Mouse (Mus musculus) hindbrain, embryonic 14.5 days (tissue): Measurements from ENCODE around the gene Pcgf5. TPM values are rescaled to one million over a fixed set of nuclear protein-coding genes. Genes with fewer than 3 reads are reported as not detected.

Experiments used
- ATAC-seq: fragments of 200-750 bp; cut with Nextera tagmentation; 2 replicates; pipeline ENCODE4 v1.8.0; 2017; ENCODE audit warnings: moderate number of reproducible peaks, mild to moderate bottlenecking, moderate TSS enrichment, moderate library complexity; ENCODE audit not compliant: low FRiP score
- DNase-seq: peaks from one replicate; pipeline ENCODE4 v3.0.0-alpha.2; 2015; ENCODE audit warnings: low spot score
- H3K27ac ChIP-seq: fragments of 300-500 bp; sonication (generic); 2 replicates; pipeline ENCODE4 v1.5.1; 2014; ENCODE audit warnings: mild to moderate bottlenecking, moderate library complexity
- H3K27me3 ChIP-seq: fragments of 300-500 bp; sonication (generic); 2 replicates; pipeline ENCODE4 v1.6.1; 2014; ENCODE audit warnings: mild to moderate bottlenecking, low read length, mixed read lengths; ENCODE audit not compliant: control insufficient read depth, insufficient read depth
- H3K36me3 ChIP-seq: fragments of 300-500 bp; sonication (generic); replicated peaks from 2 replicates; pipeline ENCODE4 v1.6.1; 2014; ENCODE audit not compliant: control insufficient read depth, insufficient read depth
- H3K4me1 ChIP-seq: fragments of 300-500 bp; sonication (generic); replicated peaks from 2 replicates; pipeline ENCODE4 v1.6.1; 2014; ENCODE audit warnings: antibody characterized with exemption, low read length, mixed read lengths; ENCODE audit not compliant: control insufficient read depth, insufficient read depth
- H3K4me2 ChIP-seq: fragments of 300-500 bp; sonication (generic); replicated peaks from 2 replicates; pipeline ENCODE4 v1.6.1; 2014; ENCODE audit warnings: mild to moderate bottlenecking, moderate library complexity
- H3K4me3 ChIP-seq: fragments of 300-500 bp; sonication (generic); replicated peaks from 2 replicates; pipeline ENCODE4 v1.5.1; 2014; ENCODE audit warnings: mild to moderate bottlenecking, low read length
- H3K9ac ChIP-seq: fragments of 300-500 bp; sonication (generic); 2 replicates; pipeline ENCODE4 v1.6.1; 2014
- H3K9me3 ChIP-seq: fragments of 300-500 bp; sonication (generic); 2 replicates; pipeline ENCODE4 v1.6.1; 2016; ENCODE audit warnings: low read length; ENCODE audit not compliant: control insufficient read depth
- WGBS: fragments of 180-500 bp; shearing (Covaris S2); extraction: QIAGEN DNeasy Blood & Tissue Kit; methylation state at CpG from one replicate; pipeline ENCODE4 v1.1.7; 2014; 5-methylcytosine and 5-hydroxymethylcytosine counted together
- polyA plus RNA-seq: library from polyadenylated mRNA; unstranded; fragments of >200 nt; fragmentation: Nextera tagmentation; extraction: Ambion mirVana; gene quantifications from 2 replicates; pipeline ENCODE4 v1.2.1, GENCODE M21; 2014

Pcgf5 gene
- polyA plus RNA-seq, 1 experiment from 2014 or later = 7.6 TPM

GRCm38 (mm10) chr19:36377729-36378128, 29.6 kb downstream of the Pcgf5 start:
- ATAC-seq (peak; percentile 74), DNase-seq (no peak)
- H3K4me2 ChIP-seq = no peak overlapping the region

GRCm38 (mm10) chr19:36378511-36379232, 30.6 kb downstream of the Pcgf5 start:
- ATAC-seq = no peak
- no peak overlapping the region for H3K4me2 ChIP-seq
- no peaks in the 10 kb centered on the region for H3K9me3 ChIP-seq
- no peak overlapping the region for H3K9ac ChIP-seq
- H3K27me3 ChIP-seq = no peaks in the 10 kb centered on the region
- no peaks in the 10 kb centered on the region for H3K4me1 ChIP-seq
- H3K4me3 ChIP-seq = no peak overlapping the region
- DNase-seq = no peak
- WGBS = 67% methylated on average over 15 of the region's 15 CpGs
- H3K27ac ChIP-seq = no peak overlapping the region
- no peaks in the 10 kb centered on the region for H3K36me3 ChIP-seq

More at GRCm38 (mm10) chr19:36377729-36378128, 29.6 kb downstream of the Pcgf5 start:
- Histone ChIP-seq H3K27ac (no peak overlapping the region), H3K9ac (no peak overlapping the region), H3K36me3 (no peaks in the 10 kb centered on the region), H3K9me3 (no peaks in the 10 kb centered on the region), H3K4me3 (no peak overlapping the region), H3K27me3 (no peaks in the 10 kb centered on the region), H3K4me1 (no peaks in the 10 kb centered on the region)
- 59% methylated on average over 7 of the region's 7 CpGs for WGBS

GRCm38 (mm10) chr19:36382901-36383300, 34.8 kb downstream of the Pcgf5 start:
- Histone ChIP-seq H3K9ac (no peak overlapping the region), H3K27me3 (no peaks in the 10 kb centered on the region), H3K4me3 (no peak overlapping the region), H3K9me3 (no peaks in the 10 kb centered on the region), H3K4me2 (no peak overlapping the region), H3K36me3 (no peaks in the 10 kb centered on the region), H3K27ac (no peak overlapping the region), H3K4me1 (no peaks in the 10 kb centered on the region)
- WGBS = 97% methylated on average over 3 of the region's 3 CpGs
- no peak for ATAC-seq
- DNase-seq = no peak

GRCm38 (mm10) chr19:36383977-36384376, 35.9 kb downstream of the Pcgf5 start:
- H3K4me1 ChIP-seq = no peaks in the 10 kb centered on the region

GRCm38 (mm10) chr19:36384426-36384825, 36.3 kb downstream of the Pcgf5 start:
- no peaks in the 10 kb centered on the region for H3K36me3 ChIP-seq
- H3K9ac ChIP-seq = no peak overlapping the region
- no peaks in the 10 kb centered on the region for H3K4me1 ChIP-seq
- DNase-seq (no peak), ATAC-seq (no peak)
- no peak overlapping the region for H3K4me3 ChIP-seq
- H3K27ac ChIP-seq = no peak overlapping the region
- H3K4me2 ChIP-seq = no peak overlapping the region
- WGBS = 9% methylated on average over 2 of the region's 2 CpGs
- no peaks in the 10 kb centered on the region for H3K27me3 ChIP-seq
- H3K9me3 ChIP-seq = no peaks in the 10 kb centered on the region

More at GRCm38 (mm10) chr19:36383977-36384376, 35.9 kb downstream of the Pcgf5 start:
- Histone ChIP-seq H3K27ac (no peak overlapping the region), H3K36me3 (no peaks in the 10 kb centered on the region), H3K9ac (no peak overlapping the region), H3K27me3 (no peaks in the 10 kb centered on the region), H3K9me3 (no peaks in the 10 kb centered on the region), H3K4me3 (no peak overlapping the region), H3K4me2 (no peak overlapping the region)
- WGBS = 79% methylated on average over 5 of the region's 5 CpGs
- DNase-seq (no peak), ATAC-seq (no peak)

GRCm38 (mm10) chr19:36388502-36388901, 40.4 kb downstream of the Pcgf5 start:
- 84% methylated on average over 5 of the region's 5 CpGs for WGBS
- H3K27me3 ChIP-seq = no peaks in the 10 kb centered on the region
- no peak for ATAC-seq

GRCm38 (mm10) chr19:36390714-36391113, 42.6 kb downstream of the Pcgf5 start:
- ATAC-seq = no peak
- Histone ChIP-seq H3K4me2 (no peak overlapping the region), H3K9me3 (no peaks in the 10 kb centered on the region), H3K4me1 (no peaks in the 10 kb centered on the region), H3K9ac (no peak overlapping the region), H3K27ac (no peak overlapping the region), H3K27me3 (no peaks in the 10 kb centered on the region), H3K4me3 (no peak overlapping the region), H3K36me3 (no peaks in the 10 kb centered on the region)
- DNase-seq = no peak
- WGBS = 58% methylated on average over 1 of the region's 1 CpGs

More at GRCm38 (mm10) chr19:36388502-36388901, 40.4 kb downstream of the Pcgf5 start:
- Histone ChIP-seq H3K27ac (no peak overlapping the region), H3K36me3 (no peaks in the 10 kb centered on the region), H3K4me2 (no peak overlapping the region), H3K4me3 (no peak overlapping the region), H3K9ac (no peak overlapping the region), H3K4me1 (no peaks in the 10 kb centered on the region), H3K9me3 (no peaks in the 10 kb centered on the region)
- no peak for DNase-seq

GRCm38 (mm10) chr19:36398500-36398899, 50.4 kb downstream of the Pcgf5 start:
- no peaks in the 10 kb centered on the region for H3K9me3 ChIP-seq
- 75% methylated on average over 3 of the region's 3 CpGs for whole genome bisulfite sequencing
- no peak for ATAC-seq
- H3K4me2 ChIP-seq = no peak overlapping the region
- no peaks in the 10 kb centered on the region for H3K27me3 ChIP-seq
- no peak overlapping the region for H3K9ac ChIP-seq
- no peak overlapping the region for H3K27ac ChIP-seq
- no peaks in the 10 kb centered on the region for H3K36me3 ChIP-seq
- no peak for DNase-seq
- H3K4me1 ChIP-seq = no peaks in the 10 kb centered on the region
- no peak overlapping the region for H3K4me3 ChIP-seq

GRCm38 (mm10) chr19:36408352-36409100, 60.4 kb downstream of the Pcgf5 start:
- Histone ChIP-seq H3K36me3 (no peaks in the 10 kb centered on the region), H3K4me1 (peaks cover 3% of the 10 kb centered on the region; the same call in 1 of the 2 replicates), H3K27ac (no peak overlapping the region), H3K4me3 (no peak overlapping the region), H3K4me2 (peak overlapping the region; percentile 96; the same call in 1 of the 2 replicates), H3K27me3 (peaks cover 14% of the 10 kb centered on the region; the same call in 1 of the 2 replicates), H3K9ac (no peak overlapping the region), H3K9me3 (no peaks in the 10 kb centered on the region)
- no peak for DNase-seq
- no peak for ATAC-seq
- WGBS = 70% methylated on average over 10 of the region's 10 CpGs
